Mouse (Mus musculus) liver, postnatal 0 days (tissue): ENCODE measurements at regions not wholly inside any gene's neighbourhood (a gene's known extent, or its start where the extent isn't known, plus 50 kb on each side); places are given as distances from the start of the nearest gene placed in this dataset.

Experiments used
- ATAC-seq: fragments of 200-750 bp; cut with Nextera tagmentation; 2 replicates; pipeline ENCODE4 v1.8.0; 2017; ENCODE audit warnings: mild to moderate bottlenecking, moderate library complexity
- DNase-seq: peaks from one replicate; pipeline ENCODE4 v3.0.0-alpha.2; 2016
- H3K27ac ChIP-seq: fragments of 300-500 bp; sonication (generic); 2 replicates; pipeline ENCODE4 v1.5.1; 2014; ENCODE audit warnings: antibody characterized with exemption, moderate library complexity, mild to moderate bottlenecking, low read depth
- H3K27me3 ChIP-seq: fragments of 300-500 bp; sonication (generic); 2 replicates; pipeline ENCODE4 v1.6.1; 2014; ENCODE audit warnings: low read length, control low read depth, mixed read lengths; ENCODE audit not compliant: insufficient read depth
- H3K36me3 ChIP-seq: fragments of 300-500 bp; sonication (generic); replicated peaks from 2 replicates; pipeline ENCODE4 v1.6.1; 2014; ENCODE audit warnings: mild to moderate bottlenecking, control low read depth, low read length, moderate library complexity, mixed read lengths; ENCODE audit not compliant: insufficient read depth
- H3K4me1 ChIP-seq: fragments of 300-500 bp; sonication (generic); 2 replicates; pipeline ENCODE4 v1.6.1; 2014; ENCODE audit warnings: antibody characterized with exemption, mild to moderate bottlenecking, control low read depth; ENCODE audit not compliant: insufficient read depth
- H3K4me2 ChIP-seq: fragments of 300-500 bp; sonication (generic); 2 replicates; pipeline ENCODE4 v1.6.1; 2014; ENCODE audit warnings: low read depth, mild to moderate bottlenecking, low read length, moderate library complexity, mixed read lengths
- H3K4me3 ChIP-seq: fragments of 300-500 bp; sonication (generic); 2 replicates; pipeline ENCODE4 v1.5.1; 2014; ENCODE audit warnings: low read depth, low read length
- H3K9ac ChIP-seq: fragments of 300-500 bp; sonication (generic); replicated peaks from 2 replicates; pipeline ENCODE4 v1.6.1; 2014; ENCODE audit warnings: mild to moderate bottlenecking, moderate library complexity
- H3K9me3 ChIP-seq: fragments of 300-500 bp; sonication (generic); 2 replicates; pipeline ENCODE4 v1.6.1; 2016; ENCODE audit warnings: mild to moderate bottlenecking, control low read depth, low read length, mixed read lengths
- CTCF ChIP-seq: sonication (generic); IDR thresholded peaks from 2 replicates; pipeline ENCODE4 v1.5.1; 2016; ENCODE audit warnings: antibody characterized with exemption, low read depth
- EP300 ChIP-seq: IDR thresholded peaks from 2 replicates; pipeline ENCODE4 v1.6.1; 2016; ENCODE audit warnings: antibody characterized with exemption, low read depth, mild to moderate bottlenecking
- WGBS: fragments of 180-500 bp; shearing (Covaris S2); extraction: QIAGEN DNeasy Blood & Tissue Kit; methylation state at CpG from one replicate; pipeline ENCODE4 v1.1.7; 2014; ENCODE audit not compliant: insufficient replicate concordance; 5-methylcytosine and 5-hydroxymethylcytosine counted together

DNA sequence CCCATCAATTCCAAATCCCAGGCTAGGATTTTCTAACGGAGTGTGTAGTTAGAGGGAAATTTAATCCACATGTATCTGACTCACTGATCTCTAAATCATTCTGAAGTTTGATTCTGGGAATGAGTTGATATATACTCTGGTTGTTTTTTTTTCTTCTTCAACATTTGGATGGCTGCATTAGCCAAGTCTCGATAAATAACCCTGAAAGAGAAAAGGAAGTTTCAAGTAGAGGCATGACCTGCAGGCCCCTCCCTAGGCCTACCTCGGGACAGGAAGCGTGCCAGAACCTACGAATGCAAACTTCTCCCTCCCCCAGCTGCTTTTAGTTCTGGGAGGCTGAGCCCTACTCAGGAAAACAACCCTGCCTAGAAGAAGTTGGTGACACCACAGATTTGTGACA is 69.4 kb upstream of the Cdon start:
- DNase-seq (no peak), ATAC-seq (no peak)
- Histone ChIP-seq H3K9ac (no peak overlapping the region), H3K36me3 (no peaks in the 10 kb centered on the region), H3K27me3 (no peaks in the 10 kb centered on the region), H3K4me2 (no peak overlapping the region), H3K4me1 (no peaks in the 10 kb centered on the region), H3K4me3 (no peak overlapping the region), H3K27ac (no peak overlapping the region), H3K9me3 (no peaks in the 10 kb centered on the region)
- 55% methylated on average over 5 of the region's 5 CpGs for WGBS
- TF ChIP-seq CTCF (no peak), EP300 (no peak)

DNA sequence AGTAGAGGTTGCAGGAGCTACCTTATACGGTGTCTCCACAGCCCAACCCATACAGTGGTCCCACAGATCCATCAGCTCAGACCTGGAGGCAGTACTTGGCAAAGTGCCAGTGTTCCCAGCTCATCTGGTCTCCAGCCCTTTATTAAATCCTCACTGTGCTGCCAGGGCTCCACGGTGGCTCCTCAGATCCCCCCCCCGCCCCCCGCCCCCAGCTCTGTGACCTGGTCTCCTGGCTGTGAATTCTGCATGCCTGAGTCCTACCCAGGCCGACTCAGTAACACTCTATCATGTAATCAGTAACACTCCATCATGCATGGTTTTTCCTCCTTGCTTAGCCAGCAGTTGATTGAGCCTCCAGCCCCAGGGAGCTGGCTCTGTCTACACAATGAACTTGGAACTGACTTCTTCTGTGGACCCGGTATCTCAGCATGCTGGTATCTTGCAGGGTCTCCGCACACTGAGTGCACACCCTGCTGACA is 66.2 kb upstream of the Cdon start:
- DNase-seq: no peak
- Histone ChIP-seq H3K27ac (no peak overlapping the region), H3K27me3 (no peaks in the 10 kb centered on the region), H3K36me3 (no peaks in the 10 kb centered on the region), H3K4me1 (no peaks in the 10 kb centered on the region), H3K4me3 (no peak overlapping the region), H3K4me2 (no peak overlapping the region), H3K9me3 (no peaks in the 10 kb centered on the region), H3K9ac (no peak overlapping the region)
- WGBS: 73% methylated on average over 7 of the region's 7 CpGs
- no peak for ATAC-seq
- TF ChIP-seq CTCF: no peak
- TF ChIP-seq EP300: no peak

DNA sequence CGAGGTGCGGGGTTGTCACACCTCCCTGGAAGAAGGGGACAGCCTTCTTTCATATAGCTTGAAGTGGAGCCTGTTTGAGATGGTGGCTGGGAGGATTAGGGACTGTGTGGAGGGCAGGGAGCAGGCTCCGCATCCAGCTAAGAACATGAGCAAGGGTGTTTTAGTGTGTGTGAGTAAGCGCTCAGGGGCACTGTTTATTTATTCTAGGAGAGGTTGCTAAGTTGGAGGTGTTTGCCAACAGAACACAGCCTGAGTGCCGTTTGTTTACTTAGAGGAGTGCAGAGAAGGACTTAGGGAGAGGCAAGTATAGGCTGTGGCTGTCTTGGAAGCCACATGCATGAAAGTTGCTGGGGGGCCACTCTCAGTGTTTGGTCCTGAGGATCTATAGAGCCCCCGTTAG is 61.2 kb upstream of the Cdon start:
- H3K9me3 ChIP-seq: no peaks in the 10 kb centered on the region
- 50% methylated on average over 6 of the region's 6 CpGs for WGBS
- no peaks in the 10 kb centered on the region for H3K36me3 ChIP-seq

DNA sequence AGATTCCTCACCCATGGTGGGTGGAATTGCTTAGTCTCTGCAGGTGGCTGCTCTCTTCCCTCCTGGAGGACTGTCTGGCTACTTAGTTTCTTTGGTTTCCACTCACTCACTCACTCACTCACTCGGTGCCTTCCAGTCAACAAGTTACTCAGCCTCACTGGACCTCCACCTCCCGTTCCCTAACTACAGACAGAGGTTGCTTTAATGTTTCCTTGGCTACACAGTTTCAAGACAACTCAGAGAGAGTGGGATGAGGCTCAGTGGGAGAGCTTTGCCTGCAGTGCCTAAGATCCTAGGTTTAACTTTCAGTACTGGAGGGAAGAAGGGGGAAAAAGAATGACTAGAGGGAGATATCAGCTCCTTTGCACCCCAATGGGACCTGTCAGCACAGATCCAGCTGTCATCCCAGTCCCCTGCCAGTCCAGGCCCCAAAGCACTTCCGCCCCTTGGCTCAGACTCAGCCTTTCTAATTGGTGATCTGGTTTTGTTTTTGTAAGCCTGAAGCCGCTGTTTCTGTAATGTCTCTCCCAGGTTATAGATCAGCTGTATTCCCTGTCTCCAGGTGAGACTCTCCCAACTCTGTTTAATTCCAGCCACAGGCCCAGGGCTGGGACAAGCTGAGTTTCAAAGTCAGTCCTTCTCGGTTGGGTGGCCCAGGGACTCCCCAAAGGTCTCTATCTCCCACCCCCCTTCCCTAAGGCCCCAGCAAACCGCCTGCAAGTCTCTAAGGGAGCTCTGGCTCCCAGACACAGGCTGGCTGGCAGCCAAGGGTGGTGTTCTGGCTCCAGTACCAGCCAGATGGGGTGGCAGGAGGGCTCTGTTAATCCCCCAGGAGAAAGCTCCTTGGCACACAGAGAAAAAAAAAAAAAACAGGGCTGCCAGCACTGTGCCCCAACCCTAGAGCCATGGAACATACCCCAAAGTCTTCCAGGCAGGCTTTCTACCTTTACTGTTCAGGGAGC is 60.5 kb upstream of the Cdon start:
- H3K9me3 ChIP-seq: no peaks in the 10 kb centered on the region
- no peaks in the 10 kb centered on the region for H3K27me3 ChIP-seq
- no peaks in the 10 kb centered on the region for H3K36me3 ChIP-seq
- ATAC-seq (no peak), DNase-seq (no peak)
- TF ChIP-seq EP300 (no peak), CTCF (no peak)
- no peaks in the 10 kb centered on the region for H3K4me1 ChIP-seq
- H3K4me3 ChIP-seq: no peak overlapping the region
- no peak overlapping the region for H3K9ac ChIP-seq
- 47% methylated on average over 6 of the region's 6 CpGs for WGBS
- no peak overlapping the region for H3K4me2 ChIP-seq
- no peak overlapping the region for H3K27ac ChIP-seq

More for the DNA sequence above, 61.2 kb upstream of the Cdon start:
- Histone ChIP-seq H3K4me1 (no peaks in the 10 kb centered on the region), H3K27ac (no peak overlapping the region), H3K4me2 (no peak overlapping the region), H3K27me3 (no peaks in the 10 kb centered on the region), H3K4me3 (no peak overlapping the region), H3K9ac (no peak overlapping the region)
- no peak for TF ChIP-seq CTCF
- TF ChIP-seq EP300: no peak
- DNase-seq (no peak), ATAC-seq (peak; percentile 54)

DNA sequence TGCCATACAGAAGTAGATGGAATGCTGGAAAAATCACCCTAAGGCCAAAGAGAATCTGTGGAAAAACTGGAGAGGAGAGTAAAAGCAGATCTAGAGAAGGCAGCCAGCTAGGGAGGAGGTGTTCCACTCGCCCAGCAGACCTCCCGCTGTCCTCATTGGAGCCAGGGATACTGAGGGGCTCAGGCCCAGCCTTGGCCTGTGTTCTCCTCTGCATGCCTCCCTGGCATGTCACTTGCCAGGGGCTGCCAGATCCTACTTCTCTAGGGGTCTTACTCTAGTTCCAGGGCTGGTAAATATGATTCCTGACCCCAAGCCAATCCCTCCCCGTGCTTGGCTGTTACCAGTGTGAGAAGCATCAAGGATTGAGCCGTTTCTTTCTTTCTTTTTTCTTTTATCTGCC is 59.5 kb upstream of the Cdon start:
- WGBS: 56% methylated on average over 4 of the region's 4 CpGs
- Histone ChIP-seq H3K27me3 (no peaks in the 10 kb centered on the region), H3K4me3 (no peak overlapping the region), H3K9ac (no peak overlapping the region), H3K4me1 (no peaks in the 10 kb centered on the region), H3K27ac (no peak overlapping the region), H3K9me3 (no peaks in the 10 kb centered on the region), H3K36me3 (no peaks in the 10 kb centered on the region), H3K4me2 (no peak overlapping the region)
- DNase-seq (no peak), ATAC-seq (no peak)
- TF ChIP-seq CTCF (no peak), EP300 (no peak)

DNA sequence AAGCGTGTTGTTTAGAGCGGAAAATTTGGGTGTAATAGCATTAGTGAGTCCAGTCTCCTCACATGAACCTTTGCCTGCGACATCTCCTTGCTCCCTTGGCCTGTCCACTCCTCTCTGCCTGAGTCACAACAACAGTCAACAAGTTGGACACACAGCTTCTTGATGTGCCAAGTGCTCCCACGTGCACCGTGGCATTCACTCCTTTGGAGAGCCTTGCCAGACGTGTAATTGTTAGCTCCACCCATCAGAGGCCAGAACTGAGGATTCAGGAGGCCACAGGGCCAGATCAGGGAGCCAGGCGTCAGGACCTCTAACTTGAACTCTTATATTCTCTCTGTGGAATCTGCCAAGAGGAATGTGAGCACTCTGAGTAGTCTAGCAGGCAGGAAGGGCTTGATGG is 58.7 kb upstream of the Cdon start:
- H3K4me3 ChIP-seq: no peak overlapping the region
- no peaks in the 10 kb centered on the region for H3K4me1 ChIP-seq
- no peaks in the 10 kb centered on the region for H3K27me3 ChIP-seq
- H3K27ac ChIP-seq: no peak overlapping the region
- DNase-seq (no peak), ATAC-seq (no peak)
- WGBS: 72% methylated on average over 7 of the region's 7 CpGs
- TF ChIP-seq CTCF (no peak), EP300 (no peak)
- H3K4me2 ChIP-seq: no peak overlapping the region
- H3K9ac ChIP-seq: no peak overlapping the region
- H3K9me3 ChIP-seq: no peaks in the 10 kb centered on the region
- H3K36me3 ChIP-seq: no peaks in the 10 kb centered on the region
